Mouse (Mus musculus): ENCODE measurements around the gene Lnx1.

The Lnx1 gene

DNA sequence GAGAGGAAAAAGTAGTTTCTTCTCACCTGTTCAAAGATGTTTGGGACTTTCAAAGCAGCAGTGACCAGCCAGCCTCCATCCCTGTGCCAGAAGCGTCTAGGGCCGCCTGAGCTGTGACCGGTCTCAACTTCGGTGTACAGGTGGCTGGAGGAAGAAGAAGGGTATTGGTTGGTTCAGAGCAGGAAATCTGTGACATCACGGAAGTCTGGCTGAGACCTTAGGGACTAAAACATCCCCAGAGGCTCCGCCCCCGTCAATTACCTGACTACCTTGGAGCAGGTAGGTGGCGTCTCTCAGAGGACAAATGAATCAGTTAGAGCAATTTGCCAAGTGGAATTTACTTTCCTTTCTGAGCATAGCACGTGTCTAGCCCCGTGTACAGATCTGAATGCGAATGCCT lies at the start of gene Lnx1:
Lnx1 (minus strand) TSS at position 147 of the 400 bp plus-strand sequence.
- DNase-seq, result no peak

DNA sequence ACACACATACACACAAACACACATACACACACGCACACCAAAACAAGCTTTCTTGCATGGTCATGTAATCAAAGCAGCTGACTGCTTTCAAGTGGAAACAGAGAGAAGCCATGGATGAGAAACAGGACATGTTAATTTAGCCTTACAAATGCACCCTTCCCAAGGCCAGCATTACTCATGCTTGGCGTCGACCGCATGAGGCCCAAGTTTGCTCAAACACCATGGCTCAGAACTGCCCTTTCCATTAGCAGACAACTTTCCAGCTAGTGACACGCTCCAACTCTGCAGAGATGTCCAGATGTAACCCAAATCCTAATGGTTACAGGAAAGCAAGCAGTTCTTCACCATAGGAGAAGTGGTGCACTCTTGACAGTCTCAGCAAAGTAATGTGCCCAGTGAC lies 47.8 kb upstream of the Lnx1 start:
- DNase-seq, result no peak

- DNase-seq, result no peak
Measured at GRCm38 (mm10) chr5:74747476-74747875, 44.8 kb upstream of the Lnx1 start.

DNA sequence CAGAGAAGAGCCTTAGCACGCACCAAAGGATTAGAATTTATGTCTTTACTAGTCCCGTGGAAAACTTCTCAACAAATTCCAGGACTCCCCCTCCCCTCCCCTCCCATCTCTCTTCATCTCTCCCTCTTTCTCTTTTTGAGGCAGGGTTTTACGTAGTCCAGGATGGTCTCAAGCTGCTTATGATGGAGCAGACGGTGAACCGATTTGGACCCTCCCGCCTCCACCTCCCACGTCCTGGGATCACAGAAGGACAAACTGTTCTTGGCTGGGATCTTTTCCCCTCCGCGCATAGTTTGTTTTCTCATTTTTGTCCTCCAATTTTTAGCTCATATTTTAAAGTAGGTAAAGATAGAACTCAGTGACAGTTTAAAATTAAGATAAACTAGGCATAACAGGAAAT lies 38.2 kb upstream of the Lnx1 start:
- DNase-seq, result no peak

GRCm38 (mm10) chr5:74739435-74739834 lies 36.7 kb upstream of the Lnx1 start:
- no peak for DNase-seq

DNA sequence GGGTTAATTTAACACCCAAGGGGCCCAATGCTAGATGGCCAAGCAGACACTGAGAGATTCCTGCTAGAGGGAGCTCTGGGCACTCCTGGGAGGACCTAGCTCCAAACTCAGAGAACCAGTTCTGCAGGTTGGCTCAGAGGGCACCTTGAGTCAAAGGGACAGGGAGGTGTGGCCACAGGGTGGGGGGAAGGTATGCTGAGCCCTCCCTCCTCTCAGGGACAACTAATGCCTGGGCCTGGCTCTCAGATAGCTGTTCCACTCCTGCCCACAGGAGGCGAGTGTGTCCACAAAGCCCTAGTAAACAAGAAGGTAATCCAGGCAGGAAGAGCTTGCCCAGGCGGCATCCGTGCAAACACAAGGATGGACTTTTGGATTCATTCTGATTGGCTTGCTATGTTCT lies 35.6 kb upstream of the Lnx1 start:
- no peak for DNase-seq

DNA sequence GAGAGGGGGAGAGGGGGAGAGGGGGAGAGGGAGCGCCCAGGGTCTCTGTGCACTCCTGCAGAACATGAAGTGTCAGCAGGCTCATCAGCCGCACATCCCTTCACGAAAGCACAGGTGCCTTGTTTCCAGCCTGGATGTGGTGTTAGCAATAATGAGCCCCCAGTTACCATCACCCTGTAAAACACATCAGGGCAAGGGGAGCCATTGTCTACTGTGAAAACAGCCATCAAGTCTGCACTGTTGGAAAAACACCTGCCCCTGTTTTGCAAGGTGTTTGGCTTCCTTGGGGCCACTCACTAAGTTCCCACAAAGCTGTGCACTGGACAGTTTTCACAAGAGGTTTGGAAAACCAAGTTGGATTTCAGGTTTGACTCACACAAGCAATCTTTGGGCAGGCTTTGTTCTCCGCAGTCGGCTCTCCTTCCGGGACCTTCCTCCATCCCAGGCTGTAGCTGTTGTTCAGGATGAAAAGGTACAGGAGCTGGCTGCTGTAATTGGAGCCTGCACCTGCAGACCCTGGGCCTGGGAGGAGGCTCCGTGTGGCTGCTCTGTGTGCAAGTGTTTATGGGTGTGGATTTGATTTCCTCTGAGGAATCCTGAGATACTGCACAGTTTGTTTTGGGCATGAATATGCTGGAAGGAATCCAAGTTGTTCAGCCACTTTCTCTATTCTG lies 31.3 kb upstream of the Lnx1 start:
- DNase-seq, result no peak

GRCm38 (mm10) chr5:74732613-74733012 lies 29.9 kb upstream of the Lnx1 start:
- DNase-seq, result no peak

- DNase-seq, result no peak
Measured at GRCm38 (mm10) chr5:74730601-74731000, 27.9 kb upstream of the Lnx1 start.

DNA sequence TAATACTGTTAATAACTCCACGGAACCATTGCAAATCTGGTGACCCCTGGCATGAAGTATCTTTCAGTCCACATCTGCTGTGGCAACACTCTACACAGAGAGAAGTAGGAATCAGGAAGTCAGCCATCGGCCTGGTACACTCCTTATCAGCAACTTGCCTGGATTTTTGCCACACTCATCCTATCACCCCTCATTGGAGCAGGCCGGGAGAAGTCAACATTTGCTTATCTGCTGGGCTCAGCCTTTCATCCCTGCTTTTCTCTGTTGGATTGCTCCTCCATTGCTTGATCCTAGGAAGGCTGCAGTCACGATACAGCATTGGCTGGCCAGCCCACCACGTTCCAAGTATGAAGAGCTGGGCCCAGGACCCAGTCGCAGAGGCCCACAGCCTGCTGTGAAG lies 26.9 kb upstream of the Lnx1 start:
- DNase-seq, result no peak

DNA sequence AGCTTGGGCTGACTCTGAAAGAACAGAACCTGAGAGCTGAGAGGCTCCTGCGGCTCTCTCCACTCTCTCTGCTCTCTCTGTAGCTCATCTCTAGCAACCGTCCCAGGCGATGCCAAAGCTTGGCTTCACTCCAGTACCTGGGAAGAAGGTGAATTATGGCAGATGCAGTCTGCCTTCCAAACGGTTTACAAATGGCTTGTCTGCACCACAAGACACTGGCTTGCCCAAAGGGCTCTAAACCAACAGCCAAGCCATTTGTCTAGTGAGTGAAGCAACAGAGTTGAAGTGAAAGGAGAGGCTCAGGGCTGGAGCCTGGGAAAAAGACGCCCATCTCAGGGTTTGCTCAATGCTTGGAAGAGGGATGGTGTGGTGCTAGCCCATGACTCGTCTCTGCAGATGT lies 25.5 kb upstream of the Lnx1 start:
- peak; percentile 16 for DNase-seq

DNA sequence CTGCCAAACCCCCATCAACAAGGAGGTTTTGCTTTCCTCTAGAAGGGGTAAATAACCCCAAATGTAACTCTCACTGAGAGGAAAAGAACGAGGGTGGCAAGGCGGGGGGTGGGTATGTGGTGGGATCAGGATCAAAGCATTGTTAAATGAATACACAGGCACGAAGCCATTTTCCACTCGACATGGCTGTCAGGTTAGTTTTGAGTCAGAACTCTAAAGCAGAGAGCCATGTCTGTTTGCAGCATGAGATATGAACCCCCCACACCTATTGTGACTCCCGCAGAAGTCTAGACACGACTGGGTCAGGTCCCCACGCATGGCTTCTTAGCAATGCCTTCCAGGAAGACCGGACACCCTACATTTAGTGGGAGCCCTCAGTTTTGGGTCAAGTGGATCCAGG lies 24.6 kb upstream of the Lnx1 start:
- DNase-seq, result no peak

DNA sequence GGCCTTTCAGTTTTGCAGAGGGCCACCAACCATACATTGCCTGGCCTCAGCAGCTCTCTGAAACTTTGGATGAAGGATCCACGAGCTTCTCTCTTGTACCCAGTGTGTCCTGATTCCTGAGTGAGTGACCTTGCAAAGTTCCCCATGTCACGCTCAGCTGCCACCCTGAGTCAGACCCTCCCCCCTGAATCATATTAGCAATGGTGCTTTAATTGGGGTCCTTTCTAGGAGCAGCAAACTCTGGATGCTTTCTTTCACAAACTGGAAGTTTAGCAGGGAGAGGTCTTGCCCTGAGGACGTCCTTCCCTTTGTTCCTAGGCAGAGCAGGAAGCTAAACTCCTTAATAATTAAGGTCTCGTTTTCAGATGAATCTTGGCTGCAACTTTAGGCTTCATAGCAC lies 22.8 kb upstream of the Lnx1 start:
- DNase-seq, result no peak

DNA sequence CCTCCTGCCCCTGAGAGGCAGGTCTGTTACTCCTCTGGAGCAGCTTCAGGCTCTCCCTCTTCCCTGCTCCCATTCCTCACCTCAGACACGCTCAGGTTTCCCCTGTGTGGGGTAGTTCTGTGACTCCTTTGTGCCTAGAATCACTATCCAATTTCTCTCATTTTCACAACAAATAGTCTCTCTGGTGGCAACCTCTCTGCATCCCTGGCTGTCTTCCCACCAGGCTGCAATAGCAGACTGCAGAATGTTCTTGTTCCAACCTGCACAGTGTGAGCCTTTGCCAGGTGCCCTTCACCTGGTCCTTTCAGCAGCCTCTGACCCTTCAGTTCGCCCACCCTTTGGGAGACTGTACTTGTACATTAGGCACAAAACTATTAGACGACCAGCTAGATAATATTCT lies 19.1 kb upstream of the Lnx1 start:
- no peak for DNase-seq

DNA sequence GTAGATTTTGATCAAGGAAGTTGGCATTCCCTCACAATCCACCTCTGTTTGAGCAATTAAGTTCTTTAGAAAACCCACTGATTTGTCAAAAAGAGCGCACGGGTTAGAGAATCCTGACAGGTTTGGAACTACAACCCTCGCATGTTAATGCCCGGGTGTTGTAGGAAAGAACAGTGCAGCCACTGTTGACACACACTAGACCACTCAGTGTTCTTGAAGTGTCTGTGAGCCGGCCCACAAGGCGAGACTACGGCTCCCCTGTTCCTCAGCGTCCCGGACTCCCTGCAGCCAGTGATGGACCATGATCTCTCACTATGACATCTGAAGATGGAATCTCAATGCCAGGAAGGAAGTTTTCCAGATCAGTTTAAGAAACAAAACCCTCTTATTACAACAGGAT lies 17.9 kb upstream of the Lnx1 start:
- DNase-seq, result no peak

GRCm38 (mm10) chr5:74716165-74716564 lies 13.5 kb upstream of the Lnx1 start:
- DNase-seq, result no peak

- DNase-seq, result no peak
Measured at GRCm38 (mm10) chr5:74712811-74713210, 10.1 kb upstream of the Lnx1 start.

GRCm38 (mm10) chr5:74711988-74712387 lies 9.3 kb upstream of the Lnx1 start:
- no peak for DNase-seq

DNA sequence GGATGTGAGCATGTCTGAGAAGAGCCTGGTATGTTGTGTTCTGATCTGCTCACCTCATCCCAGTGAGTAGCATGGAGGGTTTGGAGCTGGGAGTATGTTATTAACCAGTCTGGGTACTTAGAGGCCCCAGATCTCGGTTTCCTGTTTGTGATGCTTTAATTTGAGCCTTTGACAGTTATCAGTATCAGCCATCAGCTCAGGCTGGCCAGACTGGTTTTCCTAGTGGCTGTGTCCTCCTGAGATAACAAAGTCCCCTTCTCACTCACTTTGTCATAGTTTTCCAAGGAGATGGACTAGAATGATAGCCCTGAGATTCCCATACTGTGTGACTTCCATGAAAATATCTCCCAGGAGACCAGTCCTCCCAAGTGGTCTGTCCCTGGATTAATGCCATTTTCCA lies 8.3 kb upstream of the Lnx1 start:
- no peak for DNase-seq

GRCm38 (mm10) chr5:74710181-74710580 lies 7.5 kb upstream of the Lnx1 start:
- no peak for DNase-seq

GRCm38 (mm10) chr5:74704460-74704790 lies 1.7 kb upstream of the Lnx1 start:
- peak; percentile 51 for DNase-seq

DNA sequence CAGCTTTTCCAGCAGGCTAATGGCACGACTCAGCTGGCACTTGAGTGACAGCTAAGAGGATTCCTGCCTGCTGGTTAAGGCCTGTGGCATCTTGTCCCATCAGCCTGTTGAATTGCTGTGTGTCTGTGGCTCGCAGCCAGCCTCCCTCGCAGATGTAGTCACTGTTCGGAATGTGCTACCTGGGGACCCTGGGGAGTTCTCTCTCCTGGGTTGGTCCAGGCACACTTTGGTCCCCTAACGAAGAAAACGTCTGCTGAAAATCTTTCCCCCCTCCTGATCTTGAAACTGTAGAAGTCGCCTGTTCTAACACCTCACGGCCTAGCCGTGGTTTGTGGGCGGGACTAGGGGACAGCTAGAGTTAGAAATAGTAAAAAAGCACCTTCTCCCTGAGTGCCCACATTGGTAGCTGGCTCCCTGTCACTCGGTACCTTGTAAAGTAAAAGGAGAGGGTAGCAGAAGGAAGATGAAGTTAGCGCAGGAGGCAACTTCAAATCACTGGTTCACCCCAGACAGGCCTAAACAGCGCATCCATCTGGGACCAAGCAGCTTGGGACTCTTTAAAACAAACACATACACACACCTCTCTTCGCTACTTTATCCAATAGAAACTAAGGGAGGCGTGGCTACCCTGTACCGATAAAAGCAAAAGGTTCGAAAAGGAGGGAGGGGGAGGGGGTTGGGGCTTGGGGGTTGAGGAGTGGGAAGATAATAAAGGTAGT lies 1.2 kb upstream of the Lnx1 start:
- no peak for DNase-seq

- no peak for DNase-seq
Measured at GRCm38 (mm10) chr5:74700918-74701317, 1.8 kb downstream of the Lnx1 start.

GRCm38 (mm10) chr5:74699673-74700072 lies 3.0 kb downstream of the Lnx1 start:
- no peak for DNase-seq

DNA sequence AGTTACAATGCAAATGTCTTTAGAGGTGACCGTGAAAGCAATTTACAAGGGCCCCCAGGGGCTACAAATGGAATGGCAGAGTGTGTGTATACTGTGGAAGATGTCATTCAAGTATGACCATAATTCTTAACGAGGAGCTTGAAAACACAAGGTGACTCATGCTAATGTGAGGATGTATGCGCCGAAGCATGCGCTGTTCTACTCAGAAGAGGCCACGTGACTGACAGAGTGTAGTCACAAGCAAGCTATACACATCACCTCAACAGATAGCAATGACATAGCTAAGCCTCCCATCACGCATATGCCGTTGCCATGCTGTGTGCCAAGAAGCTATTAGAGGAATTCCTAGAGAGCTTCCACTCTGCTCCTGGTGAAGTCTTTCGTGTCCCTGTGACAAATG lies 5.2 kb downstream of the Lnx1 start:
- DNase-seq, result no peak
